Mouse (Mus musculus) stomach, postnatal 0 days (tissue): ENCODE results near the gene Pip4k2a.

Source experiments
- CTCF ChIP-seq: IDR thresholded peaks from 2 replicates; pipeline ENCODE4 v1.5.1; 2016; ENCODE audit warnings: antibody characterized with exemption, low read depth, mild to moderate bottlenecking, moderate library complexity
- EP300 ChIP-seq: optimal IDR thresholded peaks from 2 replicates; pipeline ENCODE3; 2016; ENCODE audit warnings: antibody characterized with exemption

- TF ChIP-seq CTCF (no peak), EP300 (no peak)
These were observed 59.7 kb downstream of the Pip4k2a start for GRCm38 (mm10) chr2:18938232-18938631.
